Mouse (Mus musculus) heart, postnatal 10 days (tissue): ENCODE measurements at regions not wholly inside any gene's neighbourhood (a gene's known extent, or its start where the extent isn't known, plus 50 kb on each side); places are given as distances from the start of the nearest gene placed in this dataset.
A peak's percentile ranks its signal among the peaks of the same experiment; 100 is the strongest.

Experiments used
- DNase-seq, 2 experiments: peaks; one replicate each; pipeline ENCODE4 v3.0.0; 2021
- intact Hi-C: fragments of 180-260 bp; cut with DNase I; formaldehyde crosslinking; loops from one replicate; pipeline ENCODE4 v1.15.1; 2025

DNA sequence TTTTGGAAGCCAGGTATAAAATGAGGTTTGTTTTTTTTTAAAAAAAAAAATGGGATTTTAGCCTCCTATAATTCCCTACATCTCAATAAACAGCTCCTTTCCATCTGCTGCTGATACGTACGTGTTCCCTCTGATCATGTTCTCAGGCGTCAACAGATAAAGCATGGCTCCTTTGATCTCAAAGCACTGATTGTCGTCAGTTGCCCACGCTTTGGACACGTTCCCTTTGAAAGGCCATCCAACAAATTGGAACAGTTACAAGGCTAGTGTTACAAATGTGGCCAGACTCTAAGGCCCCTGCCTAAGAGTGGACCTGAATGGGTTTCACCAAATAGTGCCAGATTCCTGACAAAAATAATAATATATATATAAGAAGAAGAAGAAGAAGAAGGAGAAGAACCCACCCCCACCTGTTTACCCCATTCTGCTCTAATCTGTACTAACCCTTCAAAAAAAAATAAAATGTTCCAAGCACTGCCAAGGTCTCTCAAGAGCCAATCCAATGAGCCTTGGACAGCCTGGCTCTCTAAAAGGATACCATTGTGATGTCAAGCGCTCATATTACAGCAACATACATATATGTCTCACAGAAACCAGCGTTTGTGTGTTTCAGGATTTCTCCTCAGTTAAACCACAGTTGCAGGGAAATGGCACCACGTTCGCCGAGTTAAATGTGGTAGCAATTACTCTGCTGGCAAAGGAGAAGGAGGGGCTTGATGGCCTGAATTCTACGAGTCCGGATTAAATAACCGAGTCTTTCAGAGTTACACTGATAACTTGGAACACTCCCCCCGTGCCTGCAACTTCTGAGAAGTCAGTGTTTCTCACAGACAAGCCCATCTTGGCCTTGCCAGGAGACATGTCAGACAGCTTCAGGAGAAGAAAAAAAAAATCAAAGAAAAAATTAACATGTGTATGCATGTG, 460.2 kb downstream of the Ate1 start:
- intact Hi-C loops: no loop called here
- no peak for DNase-seq

DNA sequence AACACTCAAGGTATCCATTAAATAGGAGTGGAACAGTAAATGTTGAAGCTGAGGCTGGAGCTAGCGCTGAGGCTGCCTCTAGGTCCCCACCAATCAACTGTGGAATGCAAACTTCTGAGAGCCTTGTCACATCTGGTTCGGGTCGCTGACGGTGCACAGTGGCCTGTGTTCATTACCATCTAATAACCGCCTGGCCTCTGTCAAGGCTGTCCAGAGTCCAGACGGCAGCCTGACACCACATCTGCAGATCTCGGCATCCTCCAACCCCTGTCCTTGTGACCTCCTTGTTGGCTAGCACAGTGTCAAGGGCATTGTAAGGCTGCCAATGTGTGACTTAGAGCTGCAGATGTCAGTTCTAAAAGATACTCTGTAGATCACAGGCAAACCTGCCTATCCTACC, 455.7 kb downstream of the Ate1 start:
- no peak for DNase-seq
- intact Hi-C loops: no loop called here

DNA sequence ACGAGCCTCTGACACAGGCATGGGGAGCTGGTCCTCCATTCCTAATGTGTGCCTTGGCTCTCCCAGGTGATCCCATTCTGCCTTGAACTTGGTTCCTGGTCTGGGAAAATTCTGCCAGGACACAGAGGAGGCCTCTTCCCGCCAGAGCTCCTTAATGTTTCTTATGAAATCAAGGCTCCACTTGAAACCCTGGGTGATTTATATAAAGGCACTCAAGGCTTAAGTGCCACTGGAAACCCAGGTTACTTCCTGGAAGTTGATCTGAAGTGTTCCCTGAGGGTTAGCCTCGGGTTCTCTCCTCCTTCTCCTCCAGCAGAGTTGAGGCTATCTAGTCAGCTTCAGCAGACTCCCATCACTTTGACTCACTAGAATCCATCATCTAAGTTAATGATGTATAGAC, 451.9 kb downstream of the Ate1 start:
- DNase-seq: no peak
- intact Hi-C loops: no loop called here

DNA sequence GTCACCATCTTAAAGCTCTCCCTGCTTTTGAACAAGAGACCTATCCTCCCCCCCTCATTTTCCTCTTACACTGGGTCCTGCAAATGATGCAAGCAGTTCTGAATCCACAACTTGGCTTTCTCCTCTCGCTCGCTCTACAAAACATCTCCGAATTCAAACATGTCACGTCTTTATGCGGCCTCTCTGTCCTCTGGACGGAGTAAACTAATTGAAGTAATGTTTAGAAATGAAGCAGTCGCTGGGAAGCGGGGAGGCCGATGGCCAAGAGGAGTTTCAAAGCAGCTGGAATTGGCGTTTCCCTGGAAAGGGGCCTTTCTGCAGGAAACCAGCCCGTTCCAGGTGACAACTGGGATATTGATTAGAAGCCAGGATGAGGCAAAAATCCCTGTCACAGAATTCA, 446.8 kb downstream of the Ate1 start:
- intact Hi-C loops: no loop called here

DNA sequence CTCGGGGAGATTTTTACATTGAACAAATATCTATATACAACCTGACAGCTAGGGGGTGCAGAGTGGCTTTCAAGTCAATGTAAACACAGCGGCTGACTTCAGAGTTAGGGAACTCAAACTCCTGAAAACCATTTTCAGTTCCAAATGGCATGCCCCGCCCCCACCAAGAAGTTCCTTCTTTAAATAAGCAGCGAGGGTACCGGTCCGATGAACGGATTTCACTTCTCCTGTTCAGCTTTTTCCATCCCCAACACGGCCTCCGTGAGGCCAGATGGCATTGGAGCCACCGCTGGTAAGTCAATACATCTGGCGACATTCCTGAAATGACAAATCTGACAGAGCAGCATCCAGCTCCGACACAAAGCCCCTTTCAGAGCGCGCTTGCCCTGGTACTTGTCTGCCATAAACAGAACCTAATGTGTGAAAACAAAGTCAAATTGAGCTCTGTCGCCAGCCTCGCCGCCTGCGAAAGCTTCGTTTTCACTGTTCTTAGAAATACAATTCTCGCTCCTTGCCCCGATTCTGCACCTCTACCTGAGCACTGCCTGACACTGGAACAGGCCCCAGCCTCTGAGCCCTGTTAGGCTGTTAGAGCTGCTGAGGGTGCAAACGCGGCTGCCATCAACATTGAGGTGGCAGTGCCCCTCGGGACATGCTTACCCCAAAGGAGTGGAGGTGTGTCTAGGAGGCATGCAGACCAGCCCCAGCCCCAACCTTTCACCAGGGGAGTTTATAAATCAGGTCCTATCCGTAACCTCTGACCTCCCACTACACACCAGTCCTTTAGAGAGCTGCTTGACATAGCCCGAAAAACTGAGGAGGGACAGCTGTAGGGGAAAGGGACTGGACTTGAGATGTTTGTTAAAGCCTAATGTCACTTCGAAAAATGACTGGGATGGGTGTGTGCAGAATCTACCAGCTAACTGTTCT, 446.0 kb downstream of the Ate1 start:
- intact Hi-C loops: no loop called here
- peak; percentile 22 to 27 for DNase-seq

More for the DNA sequence above, 446.8 kb downstream of the Ate1 start:
- no peak for DNase-seq

DNA sequence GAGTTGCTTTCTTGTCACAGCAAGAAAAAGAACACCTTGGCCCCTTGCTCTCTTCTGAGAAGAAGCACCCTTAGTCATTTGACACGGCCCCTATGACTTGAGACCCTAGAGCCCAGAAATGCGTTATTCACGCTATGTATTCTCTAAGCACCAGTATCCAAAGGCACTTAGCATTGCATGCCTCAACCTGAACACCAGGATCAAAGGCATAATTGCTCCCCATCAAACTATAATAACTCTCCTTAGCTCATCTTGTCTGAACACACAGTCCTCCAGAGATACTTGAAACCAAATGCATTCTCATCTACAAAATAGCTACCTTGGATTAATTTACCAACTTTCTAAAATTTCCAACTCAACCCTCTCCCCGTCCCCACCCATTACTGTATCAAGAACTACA, 437.5 kb downstream of the Ate1 start:
- intact Hi-C loops: no loop called here
- no peak for DNase-seq

DNA sequence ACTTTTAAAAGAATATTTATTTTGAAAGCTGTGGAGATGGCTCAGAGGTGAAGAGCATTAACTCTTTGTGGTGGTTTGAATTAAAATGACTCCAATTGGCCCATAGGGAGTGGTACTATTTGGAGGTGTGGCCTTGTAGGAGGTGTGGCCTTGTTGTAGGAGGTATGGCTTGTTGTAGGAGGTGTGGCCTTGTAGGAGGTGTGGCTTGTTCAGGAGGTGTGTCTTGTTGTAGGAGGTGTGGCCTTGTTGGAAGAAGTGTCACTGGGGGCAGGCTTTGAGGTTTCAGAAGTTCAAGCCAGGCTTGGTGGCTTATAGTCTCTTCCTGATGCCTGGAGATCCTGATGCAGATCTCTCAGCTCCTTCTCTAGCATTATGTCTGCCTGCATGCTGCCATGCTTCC, 434.5 kb downstream of the Ate1 start:
- intact Hi-C loops: no loop called here
- no peak for DNase-seq

DNA sequence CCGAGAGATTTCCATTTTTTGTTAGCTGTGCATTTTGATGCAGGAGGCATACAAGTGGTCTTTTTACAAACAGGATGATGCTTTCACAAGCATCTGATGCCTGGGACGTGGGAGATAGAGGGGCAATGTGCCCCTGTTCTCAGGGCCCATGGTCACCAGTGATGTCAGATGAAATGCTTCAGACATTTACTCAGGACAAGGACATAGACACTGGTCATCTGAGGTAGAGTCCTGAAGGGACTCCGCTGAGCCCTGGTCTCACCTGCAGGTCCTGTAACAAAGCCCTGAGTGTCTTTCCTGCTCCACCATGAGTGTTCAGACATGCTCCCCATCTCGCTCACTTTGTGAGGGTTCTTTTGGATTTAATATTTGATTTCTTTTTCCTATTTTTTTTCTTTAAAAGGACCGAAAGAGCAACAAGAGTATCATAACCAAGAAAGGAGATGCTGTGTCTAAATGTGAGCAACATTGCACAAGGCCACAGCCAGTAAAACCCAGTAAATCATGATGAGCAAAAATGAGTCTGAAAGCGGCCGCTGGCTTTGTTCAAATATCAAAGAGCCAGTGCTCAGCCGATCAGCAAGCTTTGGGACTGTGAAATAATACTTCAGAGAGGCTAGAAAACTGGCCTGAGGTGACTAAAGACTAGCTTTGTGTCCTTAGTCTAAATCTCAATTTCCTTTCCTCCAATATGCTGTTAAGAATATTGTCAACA, 430.1 kb downstream of the Ate1 start:
- intact Hi-C loops: no loop called here

DNA sequence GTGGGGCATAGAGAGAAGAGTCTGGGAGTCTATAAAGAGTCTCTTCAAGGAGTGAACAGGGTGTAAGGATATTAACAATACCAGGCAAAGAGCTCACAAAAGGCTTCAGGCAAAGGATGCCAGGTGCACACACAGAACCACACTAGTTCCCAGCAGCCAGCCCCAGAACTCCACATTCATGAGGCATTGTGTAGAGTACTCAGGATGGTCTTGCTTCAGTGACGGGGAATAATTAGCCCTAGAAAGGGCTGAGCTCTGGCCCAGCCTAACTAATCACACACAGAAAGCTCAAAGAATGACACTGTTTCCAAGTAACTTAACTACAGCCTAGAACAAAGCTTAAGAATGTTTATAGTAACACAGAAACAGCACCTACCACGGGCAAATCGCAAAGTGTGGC, 428.2 kb downstream of the Ate1 start:
- no peak for DNase-seq
- intact Hi-C loops: no loop called here

More for the DNA sequence above, 430.1 kb downstream of the Ate1 start:
- no peak for DNase-seq

DNA sequence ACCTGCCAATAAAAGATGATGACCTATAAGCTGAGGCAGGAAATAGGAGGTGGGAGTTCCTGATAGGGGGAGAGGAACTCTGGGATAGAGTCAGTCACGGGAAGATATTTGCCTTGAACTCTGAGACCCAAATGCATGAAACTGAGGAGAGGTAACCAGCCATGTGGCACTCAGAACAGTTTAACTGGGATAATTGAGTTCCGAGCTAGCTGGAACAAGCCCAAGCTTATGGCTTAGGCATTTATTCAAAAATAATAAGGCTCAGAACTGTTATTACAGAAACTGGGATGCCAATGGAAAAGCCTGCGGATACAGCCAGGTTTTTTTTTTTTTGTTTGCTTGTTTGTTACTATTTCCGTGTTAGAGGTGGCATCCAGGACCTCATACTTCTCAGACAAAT, 425.0 kb downstream of the Ate1 start:
- intact Hi-C loops: no loop called here

DNA sequence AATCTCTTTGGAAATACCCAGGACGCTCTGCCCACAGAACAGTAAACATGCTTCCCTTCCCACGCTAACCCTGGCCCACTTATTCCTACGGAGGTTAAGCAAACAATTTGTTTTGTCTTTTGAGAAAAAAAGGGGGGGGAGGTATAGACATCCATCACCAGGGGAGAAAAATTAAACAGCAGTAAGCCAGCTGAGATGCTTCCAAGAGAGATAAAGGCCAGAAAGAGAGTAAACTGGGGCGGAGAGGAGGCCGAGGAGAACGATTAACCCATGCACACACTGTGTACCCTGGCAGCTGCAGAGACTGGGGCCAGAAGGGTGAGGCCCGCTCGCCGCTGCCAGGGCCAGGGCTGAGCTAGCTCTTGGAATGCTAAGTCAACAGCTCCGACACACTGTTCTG, 421.6 kb downstream of the Ate1 start:
- no peak for DNase-seq
- intact Hi-C loops: no loop called here

More for the DNA sequence above, 425.0 kb downstream of the Ate1 start:
- DNase-seq: no peak

DNA sequence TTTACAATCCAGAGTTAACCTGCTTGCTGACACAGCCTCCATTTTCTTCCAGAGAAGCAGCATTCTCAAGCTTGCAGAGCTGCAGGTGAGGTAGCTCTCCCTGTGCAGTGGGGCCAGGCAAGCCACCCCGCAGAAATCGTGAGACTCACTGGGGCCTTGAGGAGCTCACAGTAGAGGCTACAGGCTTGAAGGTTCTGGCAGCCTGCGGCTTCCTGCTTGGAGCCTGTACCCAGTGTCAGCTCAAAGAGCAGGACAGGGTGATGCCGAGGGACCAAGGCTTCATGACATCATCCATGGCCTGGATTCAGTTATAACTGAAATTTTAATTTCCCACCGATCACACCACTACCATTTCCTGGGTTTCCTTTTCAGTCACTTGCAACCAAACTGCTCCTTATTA, 417.5 kb downstream of the Ate1 start:
- DNase-seq: no peak
- intact Hi-C loops: no loop called here

DNA sequence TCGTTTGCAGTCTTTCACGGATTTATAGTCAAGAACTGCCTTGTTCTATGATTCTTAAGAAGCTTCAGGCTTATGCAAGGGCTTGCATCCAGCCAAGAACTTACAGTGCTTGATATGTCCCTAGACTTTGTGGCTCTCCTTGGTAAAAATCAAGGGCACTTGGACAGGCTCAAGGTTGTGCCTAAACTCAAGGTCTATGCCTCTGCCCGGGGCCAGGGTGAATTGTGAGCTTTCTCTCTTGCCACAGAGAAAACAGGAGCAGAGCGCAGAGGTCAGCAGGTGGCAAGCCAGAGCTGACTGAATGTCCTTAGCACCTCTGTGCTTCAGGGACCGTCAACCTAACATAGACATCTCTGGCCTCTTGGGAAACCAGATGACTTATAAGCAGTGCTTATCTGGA, 413.2 kb downstream of the Ate1 start:
- intact Hi-C loops: no loop called here
- no peak for DNase-seq

DNA sequence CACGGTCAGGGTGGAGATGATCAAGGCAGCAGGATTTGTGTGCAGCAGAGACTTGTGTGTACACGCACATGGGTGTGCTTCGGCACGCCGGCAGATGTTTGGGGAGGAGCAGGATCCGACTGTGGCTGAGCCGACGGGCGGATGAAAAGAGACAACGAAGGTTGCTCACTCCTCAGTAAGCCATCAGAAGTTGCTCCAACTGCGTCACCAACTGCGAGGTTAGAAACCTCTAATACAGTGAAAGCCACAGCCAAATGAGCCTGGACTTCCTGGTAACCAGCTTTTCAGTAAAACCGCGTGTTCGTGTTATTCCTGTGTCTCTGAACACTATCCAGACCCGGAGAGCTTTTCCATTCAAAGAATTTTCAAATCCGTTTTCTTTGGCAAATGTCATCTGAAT, 411.8 kb downstream of the Ate1 start:
- no peak for DNase-seq
- intact Hi-C loops: no loop called here
